Mouse (Mus musculus): Measurements from ENCODE around the gene Deup1. TPM values are rescaled to one million over a fixed set of nuclear protein-coding genes. Genes with fewer than 3 reads are reported as not detected.

Gene Deup1
- 1.3 and 2.3 TPM in 2 replicates for polyA plus RNA-seq (2015; fragmentation: Nextera tagmentation; extraction: Ambion mirVana)

DNA sequence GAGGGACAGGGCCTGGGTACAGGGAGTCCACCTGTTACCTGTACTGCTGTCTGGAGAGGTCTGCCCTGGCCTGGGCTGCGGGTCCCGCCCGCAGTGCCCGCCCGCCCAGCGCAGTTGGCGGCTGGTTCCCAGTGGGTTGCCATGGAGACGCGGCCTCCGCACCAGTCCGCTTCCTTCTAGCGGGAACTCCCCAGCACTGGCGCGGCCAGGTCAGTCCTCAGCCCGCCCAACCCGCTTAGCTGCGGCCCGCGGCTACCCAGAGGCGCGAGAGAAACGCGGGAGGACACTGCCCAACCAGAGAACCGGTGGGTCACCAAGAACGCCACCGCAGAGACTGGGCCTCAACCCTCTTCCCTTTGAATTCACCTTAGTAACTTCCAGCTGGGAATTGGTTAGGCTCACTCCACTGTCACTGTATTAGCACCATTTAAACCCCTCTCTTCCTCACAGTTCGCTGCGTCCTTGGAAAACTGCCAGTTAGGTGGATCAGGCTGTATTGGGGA is at the start of gene Deup1:
Deup1 (minus strand) TSS at position 149 of the 503 bp plus-strand sequence.
- peak within 1 kb of the TSS; percentile 26; the same call in 1 of the 2 replicates for H3K9ac ChIP-seq
- H3K27me3 ChIP-seq = peaks cover 3% of the 10 kb centered on the region; the same call in 1 of the 2 replicates
- peak; percentile 83 for ATAC-seq (ENCODE audit: low FRiP score, low read depth)
- H3K4me3 ChIP-seq = peak within 1 kb of the TSS; percentile 32
- no peaks in the 10 kb centered on the region for H3K36me3 ChIP-seq
- H3K4me2 ChIP-seq = peak within 1 kb of the TSS; percentile 76
- 2% methylated on average over 27 of the region's 28 CpGs for WGBS
- peaks cover 6% of the 10 kb centered on the region; the same call in 1 of the 2 replicates for H3K4me1 ChIP-seq (replicated peaks)
- no peaks in the 10 kb centered on the region for H3K9me3 ChIP-seq
- H3K27ac ChIP-seq (replicated peaks) = no peak within 1 kb of the TSS

- ATAC-seq (ENCODE audit: low FRiP score, low read depth) = no peak
- Histone ChIP-seq H3K36me3 (no peaks in the 10 kb centered on the region), H3K27ac (replicated peaks) (no peak overlapping the region), H3K9ac (no peak overlapping the region), H3K4me3 (no peak overlapping the region), H3K4me1 (replicated peaks) (no peaks in the 10 kb centered on the region), H3K9me3 (no peaks in the 10 kb centered on the region), H3K4me2 (no peak overlapping the region), H3K27me3 (no peaks in the 10 kb centered on the region)
- 36% methylated on average over 1 of the region's 1 CpGs for WGBS
Measured at GRCm38 (mm10) chr9:15672251-15672650, 44.5 kb upstream of the Deup1 start.

DNA sequence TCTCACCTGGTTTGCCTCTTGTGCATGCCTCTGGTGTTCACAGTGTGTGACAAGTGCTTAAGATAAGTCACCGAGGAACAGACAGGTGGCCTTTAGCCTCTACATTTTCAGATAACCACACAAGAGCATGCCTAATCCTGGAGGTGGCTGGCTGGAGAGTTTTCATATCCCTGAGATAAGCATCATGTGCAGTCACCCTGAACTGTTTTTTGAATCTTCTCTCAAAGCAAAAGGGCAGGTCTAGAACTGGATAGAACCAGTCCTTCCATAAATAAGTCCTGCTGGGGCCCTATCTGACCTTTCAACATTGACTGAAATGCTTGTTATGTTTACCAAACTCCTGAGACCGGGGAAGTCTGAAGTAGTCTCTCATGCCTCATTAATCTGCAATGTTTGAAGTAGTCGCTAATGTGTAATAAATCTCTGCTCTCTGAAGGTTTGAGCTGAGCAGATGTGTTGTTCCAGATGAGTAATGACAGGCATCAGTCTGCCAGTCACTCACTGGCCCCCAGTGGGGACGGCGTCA is 42.3 kb upstream of the Deup1 start:
- 30% methylated on average over 5 of the region's 5 CpGs for WGBS
- Histone ChIP-seq H3K9ac (no peak overlapping the region), H3K4me2 (no peak overlapping the region), H3K27me3 (no peaks in the 10 kb centered on the region), H3K36me3 (no peaks in the 10 kb centered on the region), H3K27ac (replicated peaks) (no peak overlapping the region), H3K9me3 (no peaks in the 10 kb centered on the region), H3K4me3 (no peak overlapping the region), H3K4me1 (replicated peaks) (no peaks in the 10 kb centered on the region)
- 0 out of 2 replicates have a peak, but pooled peaks have one; percentile 51 for ATAC-seq (ENCODE audit: low FRiP score, low read depth)

DNA sequence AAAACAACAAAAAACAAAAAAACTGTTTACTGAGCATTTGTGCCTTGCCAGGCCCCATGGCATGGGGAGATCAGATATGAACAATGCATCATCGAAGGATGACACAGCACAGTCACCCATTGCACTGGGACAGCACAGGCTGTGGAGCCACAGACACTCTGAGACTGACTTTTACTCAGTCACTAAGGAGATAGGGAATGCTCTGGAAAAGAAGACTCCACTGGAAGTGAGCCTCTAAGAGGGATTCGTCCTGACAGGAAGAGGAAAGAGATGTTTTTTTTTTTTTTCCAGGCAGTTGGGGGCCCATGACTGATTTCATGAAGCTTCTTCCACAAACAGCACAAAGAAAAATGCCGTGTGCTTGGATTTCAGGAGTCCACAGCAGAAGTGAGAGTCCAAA is 41.7 kb upstream of the Deup1 start:
- Histone ChIP-seq H3K4me2 (no peak overlapping the region), H3K9me3 (no peaks in the 10 kb centered on the region), H3K36me3 (no peaks in the 10 kb centered on the region), H3K27me3 (no peaks in the 10 kb centered on the region), H3K4me3 (no peak overlapping the region), H3K4me1 (replicated peaks) (no peaks in the 10 kb centered on the region), H3K9ac (no peak overlapping the region), H3K27ac (replicated peaks) (no peak overlapping the region)
- WGBS = 74% methylated on average over 3 of the region's 3 CpGs
- no peak for ATAC-seq (ENCODE audit: low FRiP score, low read depth)

- Histone ChIP-seq H3K36me3 (no peaks in the 10 kb centered on the region), H3K4me3 (no peak overlapping the region), H3K27ac (replicated peaks) (no peak overlapping the region), H3K27me3 (no peaks in the 10 kb centered on the region), H3K4me2 (no peak overlapping the region), H3K4me1 (replicated peaks) (no peaks in the 10 kb centered on the region), H3K9ac (no peak overlapping the region), H3K9me3 (no peaks in the 10 kb centered on the region)
- no peak for ATAC-seq (ENCODE audit: low FRiP score, low read depth)
- WGBS = 85% methylated on average over 7 of the region's 7 CpGs
Measured at GRCm38 (mm10) chr9:15664606-15665005, 36.9 kb upstream of the Deup1 start.

GRCm38 (mm10) chr9:15659069-15659468 is 31.3 kb upstream of the Deup1 start:
- H3K4me3 ChIP-seq = no peak overlapping the region
- no peak overlapping the region for H3K27ac ChIP-seq (replicated peaks)
- no peak overlapping the region for H3K4me2 ChIP-seq
- no peaks in the 10 kb centered on the region for H3K4me1 ChIP-seq (replicated peaks)
- no peak for ATAC-seq (ENCODE audit: low FRiP score, low read depth)
- H3K27me3 ChIP-seq = no peaks in the 10 kb centered on the region
- H3K36me3 ChIP-seq = no peaks in the 10 kb centered on the region
- H3K9ac ChIP-seq = no peak overlapping the region
- no peaks in the 10 kb centered on the region for H3K9me3 ChIP-seq
- WGBS = 79% methylated on average over 6 of the region's 6 CpGs

DNA sequence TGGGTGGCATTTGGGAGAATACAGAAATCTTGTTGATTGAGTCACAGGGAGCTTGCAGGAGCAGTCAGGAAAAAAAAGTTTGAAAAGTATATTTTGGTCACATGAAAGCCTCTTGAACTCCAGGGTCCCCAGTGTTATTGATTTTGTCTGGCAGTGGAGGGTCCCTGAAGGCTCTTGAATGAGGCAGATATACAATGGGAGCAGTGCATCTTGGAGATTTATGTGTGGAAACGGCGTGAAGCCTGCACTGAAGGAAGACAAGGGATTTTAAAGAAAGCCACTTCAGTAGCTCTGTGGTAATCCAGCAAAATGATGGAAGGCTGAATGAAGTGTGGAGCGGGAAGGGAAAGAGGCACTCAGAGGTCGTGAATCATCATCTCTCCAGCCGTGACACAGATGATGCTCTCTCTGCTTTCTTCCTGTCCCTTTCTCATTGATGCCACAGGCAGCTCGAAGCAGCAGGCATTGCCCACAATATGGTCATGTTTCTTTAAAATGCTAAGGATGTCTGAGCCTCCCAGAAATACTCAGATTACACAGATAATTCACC is 30.6 kb upstream of the Deup1 start:
- Histone ChIP-seq H3K27ac (replicated peaks) (no peak overlapping the region), H3K4me3 (no peak overlapping the region), H3K36me3 (no peaks in the 10 kb centered on the region), H3K9ac (no peak overlapping the region), H3K9me3 (no peaks in the 10 kb centered on the region), H3K4me1 (replicated peaks) (no peaks in the 10 kb centered on the region), H3K27me3 (no peaks in the 10 kb centered on the region), H3K4me2 (no peak overlapping the region)
- ATAC-seq (ENCODE audit: low FRiP score, low read depth) = no peak
- WGBS = 16% methylated on average over 6 of the region's 6 CpGs

DNA sequence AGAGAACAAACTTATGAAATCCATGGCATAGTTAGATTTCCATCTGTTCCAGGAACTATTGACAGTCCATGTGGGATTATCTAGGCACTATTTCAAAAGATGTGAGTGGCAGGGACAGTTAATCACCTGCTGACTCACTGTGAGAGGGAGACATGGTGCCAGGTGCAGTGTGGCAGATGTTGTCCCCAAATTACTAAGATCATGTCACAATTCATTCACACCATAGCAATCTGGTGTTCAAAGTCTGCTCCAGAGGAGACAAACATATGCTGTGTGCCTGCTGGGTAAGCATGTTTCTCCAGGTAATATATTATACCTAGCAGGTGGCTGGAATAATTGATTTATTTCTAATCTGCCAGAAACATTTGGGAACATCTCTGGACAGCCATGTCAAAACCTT is 25.3 kb upstream of the Deup1 start:
- H3K27me3 ChIP-seq = no peaks in the 10 kb centered on the region
- no peak overlapping the region for H3K27ac ChIP-seq (replicated peaks)
- ATAC-seq (ENCODE audit: low FRiP score, low read depth) = peak; percentile 79
- H3K4me1 ChIP-seq (replicated peaks) = no peaks in the 10 kb centered on the region
- no peak overlapping the region for H3K9ac ChIP-seq
- no peak overlapping the region for H3K4me2 ChIP-seq
- H3K36me3 ChIP-seq = no peaks in the 10 kb centered on the region
- H3K4me3 ChIP-seq = no peak overlapping the region
- H3K9me3 ChIP-seq = no peaks in the 10 kb centered on the region

DNA sequence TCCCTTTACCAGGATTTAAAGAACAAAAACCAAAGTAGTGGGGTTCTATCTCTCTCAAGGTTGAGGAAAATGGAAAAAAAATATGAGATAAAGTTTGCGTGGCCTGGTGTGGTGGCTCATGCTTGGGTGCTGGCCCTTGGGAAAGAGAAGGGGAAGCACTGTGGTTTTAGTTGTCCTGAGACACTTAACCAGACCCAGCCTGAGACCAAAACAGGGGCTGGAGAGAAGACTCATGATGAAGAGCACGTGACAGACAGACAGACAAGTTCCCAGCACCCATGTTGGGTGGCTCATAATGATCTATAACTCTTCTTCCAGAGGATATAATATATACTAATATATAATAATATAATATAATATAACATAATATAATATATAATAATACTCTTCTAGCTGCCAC is 22.2 kb upstream of the Deup1 start:
- Histone ChIP-seq H3K27me3 (no peaks in the 10 kb centered on the region), H3K27ac (replicated peaks) (no peak overlapping the region), H3K36me3 (no peaks in the 10 kb centered on the region), H3K4me3 (no peak overlapping the region), H3K9ac (no peak overlapping the region), H3K9me3 (no peaks in the 10 kb centered on the region), H3K4me1 (replicated peaks) (no peaks in the 10 kb centered on the region), H3K4me2 (no peak overlapping the region)
- WGBS = 96% methylated on average over 2 of the region's 2 CpGs
- ATAC-seq (ENCODE audit: low FRiP score, low read depth) = no peak

GRCm38 (mm10) chr9:15627384-15627783 is 349 bp downstream of the Deup1 start:
- Histone ChIP-seq H3K4me2 (peak overlapping the region; percentile 76), H3K36me3 (no peaks in the 10 kb centered on the region), H3K27me3 (peaks cover 3% of the 10 kb centered on the region; the same call in 1 of the 2 replicates), H3K9me3 (no peaks in the 10 kb centered on the region), H3K4me3 (peak overlapping the region; percentile 32), H3K27ac (replicated peaks) (no peak overlapping the region), H3K4me1 (replicated peaks) (peaks cover 6% of the 10 kb centered on the region; the same call in 1 of the 2 replicates), H3K9ac (peak overlapping the region; percentile 26; the same call in 1 of the 2 replicates)
- ATAC-seq (ENCODE audit: low FRiP score, low read depth) = no peak
- WGBS = 15% methylated on average over 5 of the region's 5 CpGs

DNA sequence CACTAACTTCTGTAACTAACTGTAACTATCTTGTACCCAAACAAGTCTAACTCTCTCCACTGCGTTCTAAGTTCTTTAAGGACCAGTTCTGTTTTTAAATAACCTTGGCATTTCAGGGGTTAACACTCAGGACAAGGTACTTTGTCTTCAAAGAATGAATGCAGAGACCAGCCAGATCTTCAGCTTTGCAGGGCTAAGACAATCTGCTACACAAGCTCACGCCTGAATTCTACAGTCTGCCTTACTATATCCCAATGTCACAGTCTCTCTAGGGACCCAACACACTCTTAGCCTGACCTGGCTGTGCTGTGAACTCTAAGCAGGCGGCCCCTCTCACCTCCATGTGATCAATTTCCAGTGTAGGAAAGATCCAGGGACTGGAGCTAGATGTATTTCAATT is 3.0 kb downstream of the Deup1 start:
- no peak overlapping the region for H3K27ac ChIP-seq (replicated peaks)
- no peak for ATAC-seq (ENCODE audit: low FRiP score, low read depth)
- H3K27me3 ChIP-seq = peaks cover 3% of the 10 kb centered on the region; the same call in 1 of the 2 replicates
- 73% methylated on average over 3 of the region's 3 CpGs for WGBS
- H3K4me3 ChIP-seq = no peak overlapping the region
- no peak overlapping the region for H3K9ac ChIP-seq
- H3K36me3 ChIP-seq = no peaks in the 10 kb centered on the region
- no peaks in the 10 kb centered on the region for H3K9me3 ChIP-seq
- peaks cover 6% of the 10 kb centered on the region; the same call in 1 of the 2 replicates for H3K4me1 ChIP-seq (replicated peaks)
- no peak overlapping the region for H3K4me2 ChIP-seq

DNA sequence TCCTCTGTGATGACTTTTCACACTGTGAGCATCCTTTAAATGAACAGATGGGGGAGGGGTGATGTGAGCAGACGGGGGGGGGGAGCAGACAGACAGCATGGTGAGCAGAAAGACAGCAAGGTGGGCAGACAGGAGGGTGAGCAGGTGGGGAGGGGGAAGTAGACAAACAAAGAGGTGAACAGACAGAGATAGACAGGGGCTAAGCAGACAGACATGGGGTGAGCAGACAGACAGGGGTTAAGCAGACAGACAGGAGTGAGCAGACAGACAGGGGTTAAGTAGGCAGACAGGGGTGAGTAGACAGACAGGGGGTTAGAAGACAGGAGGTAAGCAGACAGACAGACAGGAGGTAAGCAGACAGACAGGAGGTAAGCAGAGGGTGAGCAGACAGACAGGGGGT is 8.0 kb downstream of the Deup1 start:
- Histone ChIP-seq H3K36me3 (no peaks in the 10 kb centered on the region), H3K4me3 (no peak overlapping the region), H3K4me2 (no peak overlapping the region), H3K9ac (no peak overlapping the region), H3K27ac (replicated peaks) (no peak overlapping the region), H3K27me3 (no peaks in the 10 kb centered on the region), H3K4me1 (replicated peaks) (peaks cover 7% of the 10 kb centered on the region; the same call in 1 of the 2 replicates), H3K9me3 (no peaks in the 10 kb centered on the region)
- ATAC-seq (ENCODE audit: low FRiP score, low read depth) = peak; percentile 27; the same call in 1 of the 2 replicates
- WGBS = 57% methylated on average over 1 of the region's 1 CpGs
